Mouse (Mus musculus) megakaryocyte, embryonic 14.5 days (primary cell): Measurements from ENCODE around the gene Tram2.

Experiments used
- FLI1 ChIP-seq: IDR thresholded peaks from 2 replicates; pipeline ENCODE4 v1.6.1; 2012; ENCODE audit warnings: low read length, inconsistent platforms, mixed read lengths
- GATA1 ChIP-seq: IDR thresholded peaks from 3 replicates; pipeline ENCODE4 v1.6.1; 2012; ENCODE audit warnings: mixed read lengths, low read length, inconsistent platforms, borderline replicate concordance

GRCm38 (mm10) chr1:20986378-20987056, 92.5 kb downstream of the Tram2 start:
- TF ChIP-seq GATA1, result no peak
- TF ChIP-seq FLI1, result no peak
